Mouse (Mus musculus) stomach, postnatal 0 days (tissue): ENCODE results near the gene 2310022A10Rik.
A peak's percentile ranks its signal among the peaks of the same experiment; 100 is the strongest.

Experiments
- CTCF ChIP-seq: IDR thresholded peaks from 2 replicates; pipeline ENCODE4 v1.5.1; 2016; ENCODE audit warnings: antibody characterized with exemption, low read depth, mild to moderate bottlenecking, moderate library complexity
- EP300 ChIP-seq: optimal IDR thresholded peaks from 2 replicates; pipeline ENCODE3; 2016; ENCODE audit warnings: antibody characterized with exemption

GRCm38 (mm10) chr7:27508648-27509005, 44.4 kb upstream of the 2310022A10Rik start:
- peak; percentile 86 for TF ChIP-seq CTCF
- no peak for TF ChIP-seq EP300
